Mouse (Mus musculus) common myeloid progenitor, adult 5-6 weeks (primary cell): ENCODE measurements around the gene Gm20518. TPM values are rescaled to one million over a fixed set of nuclear protein-coding genes. Genes with fewer than 3 reads are reported as not detected.

Experiments
- ATAC-seq: replicated peaks from 2 replicates; pipeline ENCODE4 v1.8.0; 2016; ENCODE audit warnings: low read depth, mild to moderate bottlenecking, moderate TSS enrichment, inconsistent platforms; ENCODE audit not compliant: poor library complexity, severe bottlenecking
- total RNA-seq: library from RNA; stranded (forward); fragments of 200-1000, 187-1606 nt; gene quantifications from 2 replicates; pipeline ENCODE4 v1.2.3, GENCODE M21; 2017

The Gm20518 gene
- total RNA-seq, 1 experiment from 2014 or later = 1.1 TPM

GRCm38 (mm10) chr16:17898462-17898861 lies 7.0 kb upstream of the Gm20518 start, which contains the start of the genes Dgcr2 and Tssk2:
TSS of gene Dgcr2 (minus strand) at chr16:17898562.
TSS of gene Tssk2 (plus strand) at chr16:17898637.
- ATAC-seq = no peak

- no peak for ATAC-seq
Measured at GRCm38 (mm10) chr16:17896091-17896490, 4.6 kb upstream of the Gm20518 start.

GRCm38 (mm10) chr16:17893923-17894322 lies 2.5 kb upstream of the Gm20518 start, which contains the start of gene Tssk1:
TSS of gene Tssk1 (plus strand) at chr16:17894223.
- ATAC-seq = no peak

- no peak for ATAC-seq
Measured at GRCm38 (mm10) chr16:17892606-17893005, 1.1 kb upstream of the Gm20518 start.

GRCm38 (mm10) chr16:17890917-17891566 lies 429 bp downstream of the Gm20518 start:
- ATAC-seq = peak; percentile 29

- ATAC-seq = no peak
Measured at GRCm38 (mm10) chr16:17890342-17890727, 1.1 kb downstream of the Gm20518 start.

- no peak for ATAC-seq
Measured at GRCm38 (mm10) chr16:17889689-17890341, 1.7 kb downstream of the Gm20518 start.

GRCm38 (mm10) chr16:17884116-17884515 lies 7.4 kb downstream of the Gm20518 start:
- ATAC-seq = no peak

- no peak for ATAC-seq
Measured at GRCm38 (mm10) chr16:17882196-17882595, 9.3 kb downstream of the Gm20518 start.

- no peak for ATAC-seq
Measured at GRCm38 (mm10) chr16:17879571-17879970, 11.9 kb downstream of the Gm20518 start.

GRCm38 (mm10) chr16:17876096-17876495 lies 15.4 kb downstream of the Gm20518 start:
- ATAC-seq = no peak

- no peak for ATAC-seq
Measured at GRCm38 (mm10) chr16:17875174-17875573, 16.3 kb downstream of the Gm20518 start.

- no peak for ATAC-seq
Measured at GRCm38 (mm10) chr16:17872995-17873394, 18.5 kb downstream of the Gm20518 start.

- ATAC-seq = 0 out of 2 replicates have a peak, but pooled peaks have one; percentile 42
Measured at GRCm38 (mm10) chr16:17871248-17871647, 20.2 kb downstream of the Gm20518 start.

- no peak for ATAC-seq
Measured at GRCm38 (mm10) chr16:17865770-17866169, 25.7 kb downstream of the Gm20518 start.

- ATAC-seq = no peak
Measured at GRCm38 (mm10) chr16:17865293-17865692, 26.2 kb downstream of the Gm20518 start.

- ATAC-seq = peak; percentile 78
Measured at GRCm38 (mm10) chr16:17858592-17858991, 32.9 kb downstream of the Gm20518 start.

GRCm38 (mm10) chr16:17857157-17857556 lies 34.3 kb downstream of the Gm20518 start:
- no peak for ATAC-seq

GRCm38 (mm10) chr16:17853263-17853662 lies 38.2 kb downstream of the Gm20518 start:
- ATAC-seq = no peak

- no peak for ATAC-seq
Measured at GRCm38 (mm10) chr16:17851860-17852259, 39.6 kb downstream of the Gm20518 start.

GRCm38 (mm10) chr16:17851331-17851730 lies 40.1 kb downstream of the Gm20518 start:
- ATAC-seq = no peak
